Mouse (Mus musculus) Patski (cell line): ENCODE measurements around the gene Gm21970. TPM values are rescaled to one million over a fixed set of nuclear protein-coding genes. Genes with fewer than 3 reads are reported as not detected.

ENCODE experiments used
- ATAC-seq: fragments of 100-300 bp; one replicate; pipeline ENCODE4 v1.8.0; 2021
- CTCF ChIA-PET: fragments of 350-600 bp; sonication (Branson Sonifier 250); formaldehyde crosslinking; loops from one replicate; lab custom pipeline; 2022; ENCODE audit warnings: inconsistent platforms; lab: Charles Lee
- POLR2A ChIA-PET: fragments of 350-600 bp; sonication (Branson Sonifier 250); formaldehyde crosslinking; loops from one replicate; lab custom pipeline; 2022; ENCODE audit warnings: antibody characterized with exemption, inconsistent platforms; lab: Charles Lee
- DNase-seq: peaks from one replicate; pipeline ENCODE4 v3.0.0-alpha.2; 2011; ENCODE audit warnings: low read depth, low spot score
- H3K27me3 ChIP-seq: fragments of 371-371 bp; one replicate; pipeline ENCODE4 v1.5.1; 2021
- CTCF ChIP-seq: fragments of 100-300 bp; IDR thresholded peaks from one replicate; pipeline ENCODE4 v1.5.1; 2021
- in situ Hi-C: fragments of 300-500 bp; cut with MboI; formaldehyde crosslinking; loops from 3 replicates; pipeline ENCODE4 v1.11.1; 2018; ENCODE audit warnings: low pct_unique_long_range_greater_than_20kb, mixed read lengths
- polyA plus RNA-seq: library from polyadenylated mRNA; unstranded; gene quantifications from one replicate; pipeline ENCODE4 v1.2.3, GENCODE M21; 2021

The Gm21970 gene
- polyA plus RNA-seq, 1 experiment from 2014 or later: 3.8 TPM

DNA sequence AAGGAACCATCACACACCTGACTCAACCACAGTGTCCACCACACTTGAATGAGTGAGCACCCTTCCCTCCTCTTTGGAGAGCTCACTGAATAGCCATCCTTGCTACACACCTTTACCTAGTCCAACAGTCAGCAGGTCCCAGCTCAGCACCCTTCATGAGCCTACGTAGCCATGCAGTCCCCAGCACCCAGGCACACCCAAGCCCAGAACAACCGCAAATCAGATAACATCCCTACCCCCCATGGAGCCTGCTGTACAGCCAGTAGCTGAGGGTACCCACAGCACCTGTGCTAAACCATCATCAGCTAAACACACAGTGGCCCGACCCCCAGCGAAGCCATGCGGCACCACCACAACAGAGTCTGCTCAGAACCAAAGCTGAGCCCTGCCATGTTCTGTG is 56.6 kb downstream of the Gm21970 start:
- ChIA-PET CTCF (interaction anchor here (0.8 kb wide), 1 partner anchor 38 kb away, joined by 3 read pairs; no protein-coding TSS in a partner anchor), POLR2A (no interaction called here)
- H3K27me3 ChIP-seq: no peaks in the 10 kb centered on the region
- no peak for DNase-seq
- no peak for TF ChIP-seq CTCF
- in situ Hi-C loops: no loop called here
- ATAC-seq: no peak

DNA sequence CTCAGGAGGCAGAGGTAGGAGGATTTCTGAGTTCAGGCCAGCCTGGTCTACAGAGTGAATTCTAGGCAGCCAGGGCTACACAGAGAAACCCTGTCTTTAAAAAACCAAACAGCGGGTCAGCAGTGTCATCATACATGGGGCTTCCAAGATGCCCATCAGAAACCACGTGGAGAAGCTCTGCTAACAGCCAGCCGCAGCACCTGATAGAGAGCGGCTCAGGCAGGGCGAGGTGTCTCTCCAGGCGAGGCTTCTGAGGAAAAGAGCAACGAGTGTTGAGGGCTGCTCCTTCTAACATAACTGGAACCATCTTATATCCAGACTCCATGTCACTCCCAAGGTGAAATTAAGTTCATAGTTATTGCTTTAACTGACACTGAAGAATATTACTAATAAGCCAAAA is 57.4 kb downstream of the Gm21970 start:
- POLR2A ChIA-PET: no interaction called here
- DNase-seq: no peak
- ATAC-seq: no peak
- CTCF ChIA-PET: interaction anchor here (1.6 kb wide), 1 partner anchor 39 kb away, joined by 3 read pairs; no protein-coding TSS in a partner anchor
- no peaks in the 10 kb centered on the region for H3K27me3 ChIP-seq
- TF ChIP-seq CTCF: no peak
- in situ Hi-C loops: no loop called here

DNA sequence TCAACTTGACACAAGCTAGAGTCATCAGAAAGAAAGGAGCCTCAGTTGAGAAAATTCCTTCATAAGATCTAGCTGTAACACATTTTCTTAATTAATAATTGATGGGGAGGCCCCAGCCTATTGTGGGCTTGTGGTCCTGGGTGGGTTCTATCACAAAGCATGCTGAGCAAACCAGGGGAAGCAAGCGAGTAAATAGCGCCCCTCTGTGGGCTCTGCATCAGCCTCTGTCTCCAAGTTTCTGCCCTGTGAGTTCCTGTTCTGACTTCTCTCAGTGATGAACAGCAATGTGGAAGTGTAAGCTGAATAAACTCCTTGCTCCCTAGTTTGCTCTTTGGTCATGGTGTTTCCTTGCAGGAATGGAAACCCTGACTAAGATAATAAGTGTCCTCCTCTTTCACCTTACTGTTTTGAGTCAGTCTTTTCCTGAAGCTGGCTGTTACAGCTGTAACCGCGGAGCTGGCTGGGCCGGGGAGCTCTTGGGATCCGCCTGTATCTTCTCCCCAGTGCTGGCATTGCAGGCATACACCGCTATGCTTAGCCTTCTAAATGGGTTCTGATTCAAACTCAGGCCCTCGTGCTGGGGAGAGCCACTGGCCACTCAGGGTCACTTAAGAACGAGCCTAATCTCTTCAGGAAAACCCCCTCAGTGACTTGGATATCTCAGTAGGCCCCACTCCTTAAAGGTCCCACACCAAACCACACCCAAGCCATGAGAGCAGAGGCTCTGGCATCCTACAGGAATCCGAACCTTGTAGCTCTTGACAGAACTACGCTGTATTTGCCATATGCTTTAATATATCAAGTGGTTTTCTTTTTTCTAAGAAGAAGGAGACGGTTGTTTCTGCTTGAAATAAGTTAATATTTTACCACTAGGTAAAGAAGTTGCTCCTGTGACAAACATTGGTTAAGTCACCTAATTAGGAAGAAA is 58.9 kb downstream of the Gm21970 start:
- ChIA-PET POLR2A (interaction anchor here (0.6 kb wide), 1 partner anchor 69 kb away, joined by 4 read pairs; no protein-coding TSS in a partner anchor), CTCF (interaction anchor here (1.0 to 1.6 kb wide), 3 partner anchors 27 to 87 kb away, joined by 3 to 4 read pairs (median 3); no protein-coding TSS in a partner anchor)
- TF ChIP-seq CTCF: no peak
- in situ Hi-C loops: loop anchor here (5.0 kb wide), 1 partner anchor 88 kb away; no protein-coding TSS in a partner anchor
- DNase-seq (no peak), ATAC-seq (no peak)
- H3K27me3 ChIP-seq: no peaks in the 10 kb centered on the region

DNA sequence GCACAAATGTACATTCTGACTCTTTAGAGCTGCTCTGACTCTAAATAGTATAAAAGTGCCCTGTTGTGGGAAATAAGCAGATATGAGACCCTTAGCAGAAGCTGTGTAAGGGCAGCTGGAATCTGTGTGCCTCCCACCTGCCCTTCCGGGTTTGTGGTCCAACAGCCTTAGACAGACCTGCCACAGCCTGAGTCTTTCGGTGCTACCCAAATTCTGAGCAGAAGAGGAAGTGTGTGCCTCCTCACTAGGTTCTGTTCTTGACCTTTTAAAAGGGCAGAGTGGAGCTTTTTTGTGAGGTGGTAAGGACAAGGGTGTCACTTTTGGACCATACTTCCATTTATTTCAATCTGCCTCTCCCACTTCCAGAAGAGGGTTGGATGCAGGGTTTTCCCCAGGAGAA is 60.4 kb downstream of the Gm21970 start:
- H3K27me3 ChIP-seq: no peaks in the 10 kb centered on the region
- no peak for TF ChIP-seq CTCF
- ATAC-seq: no peak
- ChIA-PET CTCF (interaction anchor here (0.7 to 1.5 kb wide), 4 partner anchors 18 to 90 kb away, joined by 3 to 4 read pairs (median 3); no protein-coding TSS in a partner anchor), POLR2A (no interaction called here)
- in situ Hi-C loops: loop anchor here (5.0 kb wide), 1 partner anchor 90 kb away; no protein-coding TSS in a partner anchor
- DNase-seq: no peak

DNA sequence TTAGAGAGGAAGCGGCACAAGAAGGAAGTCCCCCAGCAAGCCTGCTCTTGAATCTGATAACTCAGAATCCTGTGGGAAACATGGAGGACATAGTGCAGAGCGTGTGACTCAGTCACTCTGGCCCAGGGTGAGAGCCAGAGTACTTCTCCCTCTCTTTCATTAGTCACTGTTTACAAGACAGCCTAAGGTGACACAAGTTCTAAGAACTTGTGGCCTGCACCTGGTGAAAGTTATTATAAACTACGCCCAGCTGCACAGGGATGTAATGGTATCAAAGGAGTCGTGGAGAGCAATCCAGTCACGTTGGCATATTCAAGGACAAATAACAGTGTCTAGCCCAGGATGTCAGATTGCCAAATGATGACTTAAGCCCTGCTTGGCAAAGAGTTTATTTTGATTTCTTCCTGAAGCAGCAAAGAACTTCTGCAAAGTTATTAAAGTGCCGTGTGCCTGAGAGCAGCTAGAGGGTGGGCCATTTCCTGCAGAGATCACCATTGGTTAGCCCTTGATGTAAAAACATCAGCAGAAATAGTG is 60.9 kb downstream of the Gm21970 start:
- ATAC-seq: peak; percentile 91
- peak; percentile 49 for TF ChIP-seq CTCF
- in situ Hi-C loops: loop anchor here (5.0 kb wide), 1 partner anchor 90 kb away; no protein-coding TSS in a partner anchor
- POLR2A ChIA-PET: no interaction called here
- no peaks in the 10 kb centered on the region for H3K27me3 ChIP-seq
- CTCF ChIA-PET: interaction anchor here (0.7 to 1.5 kb wide), 4 partner anchors 18 to 91 kb away, joined by 3 to 4 read pairs (median 3); no protein-coding TSS in a partner anchor
- DNase-seq: peak; percentile 81

DNA sequence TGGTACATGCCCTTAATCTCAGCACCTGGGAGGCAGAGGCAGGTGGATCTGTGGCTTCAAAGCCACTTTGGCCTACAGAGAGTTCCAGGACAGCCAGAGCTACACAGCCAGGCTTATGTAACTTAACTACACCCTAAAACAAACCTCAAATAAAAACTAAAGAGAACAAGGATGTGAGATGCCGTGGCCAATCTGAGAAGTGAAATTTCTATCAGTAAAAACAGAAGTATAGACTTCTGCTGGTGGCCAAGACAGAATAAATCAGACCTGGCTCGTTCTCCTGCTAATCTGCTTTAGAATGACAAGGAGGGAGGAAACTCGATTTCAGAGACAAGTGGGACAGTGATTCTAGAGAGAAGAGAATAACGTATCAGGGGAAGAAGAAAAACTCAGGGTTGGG is 64.3 kb downstream of the Gm21970 start:
- ATAC-seq (no peak), DNase-seq (no peak)
- ChIA-PET CTCF (interaction anchor here (0.6 kb wide), 2 partner anchors 21 to 49 kb away, joined by 3 read pairs; no protein-coding TSS in a partner anchor), POLR2A (no interaction called here)
- in situ Hi-C loops: no loop called here
- TF ChIP-seq CTCF: no peak
- H3K27me3 ChIP-seq: no peaks in the 10 kb centered on the region

DNA sequence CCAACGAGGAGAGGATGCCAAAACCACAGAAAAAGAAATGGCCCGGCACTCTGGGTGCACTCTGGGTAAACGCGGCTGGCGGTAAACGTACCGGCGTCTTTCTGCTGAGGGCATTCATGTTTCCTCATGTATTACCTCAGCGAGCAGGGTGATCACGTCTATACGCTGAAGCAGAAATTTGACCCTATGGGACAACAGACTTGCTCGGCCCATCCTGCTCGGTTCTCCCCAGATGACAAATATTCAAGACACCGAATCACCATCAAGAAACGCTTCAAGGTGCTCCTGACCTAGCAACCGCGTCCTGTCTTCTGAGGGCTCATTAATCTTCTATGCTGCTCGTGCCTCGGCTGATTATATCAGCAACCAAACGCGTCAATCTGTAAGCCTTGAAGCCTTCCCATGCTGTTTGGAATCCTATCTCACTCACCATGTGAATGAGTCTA is 66.8 kb downstream of the Gm21970 start:
- H3K27me3 ChIP-seq: no peaks in the 10 kb centered on the region
- ATAC-seq (no peak), DNase-seq (no peak)
- ChIA-PET POLR2A (no interaction called here), CTCF (no interaction called here)
- no peak for TF ChIP-seq CTCF
- in situ Hi-C loops: no loop called here

DNA sequence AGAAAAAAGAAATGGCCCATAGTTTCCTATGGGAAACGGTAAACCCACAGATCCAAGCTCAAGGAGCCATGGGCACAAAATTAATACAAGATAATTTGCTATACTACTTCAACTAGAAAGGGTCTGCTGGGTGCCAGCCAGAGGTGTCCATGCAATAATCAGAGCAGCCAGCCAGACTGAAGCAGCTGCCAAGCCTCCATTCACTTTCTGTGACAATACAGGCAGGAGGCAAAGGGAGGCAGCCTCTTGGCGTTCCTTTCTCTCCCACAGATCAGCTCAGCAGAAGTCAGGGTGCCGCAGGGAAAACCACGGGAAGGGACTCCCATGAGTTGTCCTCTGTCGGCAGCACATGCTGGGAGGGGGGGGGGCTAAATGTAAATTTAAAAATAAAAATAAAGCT is 67.5 kb downstream of the Gm21970 start:
- in situ Hi-C loops: no loop called here
- DNase-seq (no peak), ATAC-seq (no peak)
- POLR2A ChIA-PET: interaction anchor here (1.0 kb wide), 1 partner anchor 96 kb away, joined by 3 read pairs; no protein-coding TSS in a partner anchor
- no peaks in the 10 kb centered on the region for H3K27me3 ChIP-seq
- CTCF ChIA-PET: no interaction called here
- no peak for TF ChIP-seq CTCF

DNA sequence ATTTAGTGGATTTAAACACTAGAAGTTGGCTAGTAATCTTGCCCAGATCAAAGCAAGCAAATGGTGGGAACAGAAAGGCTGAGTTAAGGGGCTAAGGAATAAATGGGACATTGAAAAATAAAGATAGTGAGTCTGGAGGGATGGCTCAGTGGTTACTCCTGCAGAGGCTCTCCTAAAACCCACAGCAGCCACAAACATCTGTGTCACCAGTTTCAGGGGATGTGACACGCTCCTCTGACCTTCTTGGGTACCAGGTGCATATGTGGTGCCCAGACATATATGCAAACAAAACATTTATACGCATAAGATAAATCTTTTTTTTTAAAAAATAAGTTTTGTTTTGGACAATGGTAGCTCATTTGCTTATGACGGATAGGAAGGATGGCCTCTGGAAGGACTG is 67.9 kb downstream of the Gm21970 start:
- ATAC-seq: no peak
- in situ Hi-C loops: no loop called here
- ChIA-PET POLR2A (interaction anchor here (1.0 kb wide), 1 partner anchor 96 kb away, joined by 3 read pairs; no protein-coding TSS in a partner anchor), CTCF (no interaction called here)
- DNase-seq: no peak
- TF ChIP-seq CTCF: no peak
- no peaks in the 10 kb centered on the region for H3K27me3 ChIP-seq

DNA sequence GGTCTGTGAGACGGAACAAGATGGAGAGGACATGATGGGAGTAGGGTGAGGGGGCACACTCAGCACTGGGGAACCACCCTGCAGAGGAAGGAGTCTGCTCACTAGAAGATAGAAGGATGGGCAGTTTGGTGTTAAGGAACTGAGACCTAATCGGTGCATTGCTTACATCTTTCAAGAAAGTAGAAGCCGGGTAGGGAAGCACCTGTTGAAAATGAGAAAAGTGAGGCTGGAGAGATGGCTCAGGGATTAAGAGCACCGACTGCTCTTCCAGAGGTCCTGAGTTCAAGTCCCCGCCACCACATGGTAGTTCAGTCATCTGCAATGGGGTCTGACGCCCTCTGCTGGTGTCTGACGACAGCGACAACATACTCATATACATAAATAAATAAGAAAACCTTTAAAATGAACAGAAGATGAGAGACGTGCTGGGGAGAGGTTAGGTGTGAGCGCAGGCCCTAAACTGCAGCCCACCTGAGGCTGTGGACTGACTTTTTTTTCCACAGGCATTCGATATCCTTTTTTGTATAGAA is 68.4 kb downstream of the Gm21970 start:
- no peaks in the 10 kb centered on the region for H3K27me3 ChIP-seq
- TF ChIP-seq CTCF: peak; percentile 51
- CTCF ChIA-PET: no interaction called here
- POLR2A ChIA-PET: interaction anchor here (1.0 kb wide), 1 partner anchor 97 kb away, joined by 3 read pairs; no protein-coding TSS in a partner anchor
- DNase-seq: no peak
- no peak for ATAC-seq
- in situ Hi-C loops: no loop called here
